Mouse (Mus musculus) activated CD4-positive, CD25-positive, alpha-beta regulatory T cell (primary cell): ENCODE data around the gene Gm10338. TPM values are rescaled to one million over a fixed set of nuclear protein-coding genes. Genes with fewer than 3 reads are reported as not detected.

ENCODE experiments used
- polyA plus RNA-seq, 2 experiments: library from polyadenylated mRNA; unstranded; fragments of 100-300 nt; shearing (Covaris generic); gene quantifications; one replicate each; pipeline ENCODE4 v1.2.1; 2017

Gene Gm10338
- polyA plus RNA-seq, result not detected

GRCm38 (mm10) chr14:7595492-7595891, at the start of gene Gm10338:
Gm10338 (minus strand) TSS chr14:7595592.

GRCm38 (mm10) chr14:7643872-7644271, 48.5 kb upstream of the Gm10338 start, which contains the start of gene Gm10128:
Gm10128 (minus strand) TSS chr14:7643972.

GRCm38 (mm10) chr14:7568382-7568781, 27.0 kb downstream of the Gm10338 start, which contains the start of gene Gm3558:
Gm3558 (minus strand) TSS chr14:7568566.

Other genes starting within 250 kb of the Gm10338 start
- gene Gm8374, start 230.5 kb downstream of the Gm10338 start, polyA plus RNA-seq, result not detected
- gene Gm3755, start 144.7 kb downstream of the Gm10338 start, polyA plus RNA-seq, result under 1 TPM in 1 of 2 experiments, not detected in 1; 0.17 TPM
- gene Gm3752, start 111.8 kb downstream of the Gm10338 start, polyA plus RNA-seq, result 1 to 10 TPM; 1.7 to 6.4 TPM
- 1 to 10 TPM in 1 of 2 experiments, under 1 TPM in 1; 0.47 to 1.2 TPM for gene Gm3558, start 27.0 kb downstream of the Gm10338 start, polyA plus RNA-seq
- not detected for gene Gm10128, start 48.4 kb upstream of the Gm10338 start, polyA plus RNA-seq
- not detected for gene Gm26661, start 196.0 kb upstream of the Gm10338 start, polyA plus RNA-seq
- 10 to 100 TPM in 1 of 2 experiments, 1 to 10 TPM in 1; 5.4 to 17.3 TPM for gene Flnb, start 222.4 kb upstream of the Gm10338 start, polyA plus RNA-seq